Comparison of ENCODE assay signal across 29 mouse cellular contexts in the genomic region with DNA sequence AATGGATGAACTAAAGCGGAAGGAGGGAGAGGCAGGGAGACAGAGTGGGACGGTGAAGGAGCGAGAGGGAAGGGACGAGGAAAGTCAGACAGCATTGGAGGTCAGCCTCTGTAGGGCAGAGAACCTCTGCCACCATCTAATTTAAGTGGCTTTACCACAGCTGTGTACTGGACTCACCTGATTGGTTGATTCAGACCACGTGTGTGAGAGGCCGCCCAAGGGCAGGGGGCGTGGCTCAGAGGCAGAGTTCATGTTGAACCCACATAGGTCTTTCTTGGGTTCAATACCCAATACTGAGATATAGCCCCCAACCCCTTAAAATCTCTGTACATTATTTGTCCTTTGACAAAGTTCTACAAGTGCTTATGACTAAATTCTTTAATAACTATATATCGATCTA. TPM values are rescaled to one million over a fixed set of nuclear protein-coding genes. Genes with fewer than 3 reads are reported as not detected.
DNase-seq lines count a peak whose midpoint lies in the region; ATAC-seq and TF ChIP-seq lines count a peak whose summit lies in the region.
"Had no signal": no experiment of that assay in that cellular context is flagged by ENCODE, and none has a peak within 500 bp of the region (broad histone marks: within the 10 kb centered on the region; RNA-seq: fewer than 3 reads in every experiment).

No protein-coding gene starts in this region.

- ATAC-seq in heart, embryonic 13.5 days (ENCODE audit: extremely low read depth, insufficient number of reproducible peaks, low FRiP score, low TSS enrichment), result no peak; the same call in 1 of the 2 replicates
- no peak for ATAC-seq in liver, embryonic 12.5 days
- no peak for ATAC-seq in limb, embryonic 14.5 days (ENCODE audit: low FRiP score, low read depth)
- ATAC-seq: activated CD4-positive, CD25-positive, alpha-beta regulatory T cell, adult 4 months; forebrain, postnatal 0 days; inflammation-experienced regulatory T-cells, adult 6 months; midbrain, embryonic 16.5 days had no signal

- H3K36me3 ChIP-seq in heart, embryonic 13.5 days, result peaks cover 24% of the 10 kb centered on the region
- H3K36me3 ChIP-seq in liver, embryonic 12.5 days, result 0 out of 2 replicates have a peak, but pooled peaks cover 4% of the 10 kb centered on the region
- H3K36me3 ChIP-seq in limb, embryonic 14.5 days (ENCODE audit: control insufficient read depth, insufficient read depth, low read length), result peaks cover 17% of the 10 kb centered on the region
- no peaks in the 10 kb centered on the region for H3K36me3 ChIP-seq in kidney, adult 2 months (ENCODE audit: control insufficient read depth, insufficient read depth, low read length)
- H3K36me3 ChIP-seq: hindbrain, embryonic 15.5 days; lung, embryonic 15.5 days; neural tube, embryonic 12.5 days had no signal

- no peak for TF ChIP-seq POLR2A in limb, embryonic 14.5 days (IDR thresholded peaks at IDR 0.05; ENCODE audit: borderline replicate concordance, extremely low read depth, insufficient read depth, insufficient read length)
- no peak for TF ChIP-seq POLR2A in kidney, adult 2 months (IDR thresholded peaks at IDR 0.05; ENCODE audit: low read depth, low read length)

- H3K9me3 ChIP-seq in heart, embryonic 13.5 days, result no peaks in the 10 kb centered on the region
- no peaks in the 10 kb centered on the region for H3K9me3 ChIP-seq in liver, embryonic 12.5 days (replicated peaks)
- no peaks in the 10 kb centered on the region for H3K9me3 ChIP-seq in limb, embryonic 14.5 days (ENCODE audit: control insufficient read depth, low read length)
- H3K9me3 ChIP-seq: hindbrain, embryonic 10.5 days; hindbrain, embryonic 15.5 days; lung, embryonic 15.5 days; neural tube, embryonic 12.5 days had no signal

- H3K4me3 ChIP-seq in heart, embryonic 13.5 days, result no peak overlapping the region
- no peak overlapping the region for H3K4me3 ChIP-seq in liver, embryonic 12.5 days
- no peak overlapping the region for H3K4me3 ChIP-seq in limb, embryonic 14.5 days (replicated peaks; ENCODE audit: low read length)
- H3K4me3 ChIP-seq in kidney, adult 2 months (ENCODE audit: insufficient read depth, low read depth, low read length), result no peak overlapping the region
- H3K4me3 ChIP-seq: erythroblast, embryonic 14.5 days; hindbrain, embryonic 10.5 days; hindbrain, embryonic 15.5 days; lung, embryonic 15.5 days; myocyte; neural tube, embryonic 12.5 days had no signal

- WGBS in heart, embryonic 13.5 days, result 79% methylated on average over 8 of the region's 8 CpGs
- 83% methylated on average over 8 of the region's 8 CpGs for WGBS in liver, embryonic 12.5 days (ENCODE audit: insufficient replicate concordance)
- WGBS in limb, embryonic 14.5 days, result 81% methylated on average over 8 of the region's 8 CpGs
- 91% methylated on average over 8 of the region's 8 CpGs for WGBS in kidney, adult 2 months

- no peaks in the 10 kb centered on the region for H3K27me3 ChIP-seq in heart, embryonic 13.5 days (replicated peaks)
- H3K27me3 ChIP-seq in liver, embryonic 12.5 days (replicated peaks), result no peaks in the 10 kb centered on the region
- H3K27me3 ChIP-seq in limb, embryonic 14.5 days (ENCODE audit: control insufficient read depth, insufficient read depth, low read length), result no peaks in the 10 kb centered on the region
- no peaks in the 10 kb centered on the region for H3K27me3 ChIP-seq in kidney, adult 2 months (replicated peaks; ENCODE audit: control insufficient read depth, insufficient read depth, low read length)
- H3K27me3 ChIP-seq: hindbrain, embryonic 15.5 days; lung, embryonic 15.5 days; neural tube, embryonic 12.5 days had no signal

- no peak for DNase-seq in heart, adult 11 months
- peak; percentile 31 for DNase-seq in liver
- DNase-seq in limb, embryonic 14.5 days (ENCODE audit: low spot score), result no peak
- peak; percentile 40 for DNase-seq in testis, postnatal 14 days (ENCODE audit: low spot score)
- DNase-seq in kidney, adult 2 months, result no peak
- DNase-seq in right cerebral cortex, adult 18-20 months, result no peak
- DNase-seq: adrenal gland, adult 8-10 months; cerebellum, adult 8-10 months; cerebellum, postnatal 25 days; forebrain, postnatal 0 days; gastrocnemius, postnatal 10 days; heart, postnatal 14 days; kidney, adult 11 months; kidney, postnatal 36 days; layer of hippocampus, postnatal 36 days; thymus, adult 18-20 months; thymus, postnatal 36 days had no signal

- H3K4me1 ChIP-seq in heart, embryonic 13.5 days, result peaks cover 74% of the 10 kb centered on the region
- H3K4me1 ChIP-seq in liver, embryonic 12.5 days, result peaks cover 25% of the 10 kb centered on the region
- peaks cover 50% of the 10 kb centered on the region for H3K4me1 ChIP-seq in limb, embryonic 14.5 days (ENCODE audit: control insufficient read depth, insufficient read depth, low read length)
- H3K4me1 ChIP-seq in kidney, adult 2 months (ENCODE audit: control insufficient read depth, insufficient read depth, low read length), result peaks cover 5% of the 10 kb centered on the region

- no peak for TF ChIP-seq CTCF in kidney, adult 2 months (conservative IDR thresholded peaks at IDR 0.05; ENCODE audit: insufficient read depth, insufficient read length, low read depth, low read length)

- H3K4me2 ChIP-seq in heart, embryonic 13.5 days, result no peak overlapping the region
- H3K4me2 ChIP-seq in liver, embryonic 12.5 days, result no peak overlapping the region
- H3K4me2 ChIP-seq in limb, embryonic 14.5 days (replicated peaks; ENCODE audit: low read depth, low read length, severe bottlenecking), result no peak overlapping the region
- H3K4me2 ChIP-seq: hindbrain, embryonic 15.5 days; lung, embryonic 15.5 days; midbrain, embryonic 11.5 days; neural tube, embryonic 12.5 days had no signal

- no peak overlapping the region for H3K9ac ChIP-seq in heart, embryonic 13.5 days
- no peak overlapping the region for H3K9ac ChIP-seq in liver, embryonic 12.5 days
- H3K9ac ChIP-seq in limb, embryonic 14.5 days (ENCODE audit: low read depth, low read length, severe bottlenecking), result no peak overlapping the region
- H3K9ac ChIP-seq: forebrain, postnatal 0 days; hindbrain, embryonic 15.5 days; lung, embryonic 15.5 days; neural tube, embryonic 12.5 days had no signal

- H3K27ac ChIP-seq in heart, embryonic 13.5 days (replicated peaks), result peak overlapping the region; percentile 64
- no peak overlapping the region for H3K27ac ChIP-seq in liver, embryonic 12.5 days
- peak overlapping the region; percentile 76 for H3K27ac ChIP-seq in limb, embryonic 14.5 days (replicated peaks; ENCODE audit: low read depth, low read length)
- H3K27ac ChIP-seq in kidney, adult 2 months (ENCODE audit: insufficient read depth, low read depth, low read length), result no peak overlapping the region
- H3K27ac ChIP-seq: hindbrain, embryonic 10.5 days; hindbrain, embryonic 15.5 days; neural tube, embryonic 12.5 days had no signal

RNA-seq across cellular contexts. Expression of gene Prickle1, which starts 8.0 kb away (rescaled TPM):
- polyA plus RNA-seq in heart, embryonic 13.5 days (2015; fragmentation: Nextera tagmentation; extraction: Ambion mirVana), result 30.3 and 30.5 TPM in 2 replicates
- 7.8 and 8.9 TPM in 2 replicates for polyA plus RNA-seq in liver, embryonic 12.5 days (2016; fragmentation: Nextera tagmentation; extraction: Ambion mirVana)
- 31.4 and 36.6 TPM in 2 replicates for polyA plus RNA-seq in limb, embryonic 14.5 days (2012; rRNA removed)
- polyA plus RNA-seq in limb, embryonic 14.5 days (2014; fragmentation: Nextera tagmentation; extraction: Ambion mirVana), result 54.0 and 64.2 TPM in 2 replicates
- 5.9 and 6.1 TPM in 2 replicates for polyA plus RNA-seq in kidney, adult 2 months (2012; rRNA removed)

Comparison
In these comparisons a context has a peak if more than half of its experiments do, and no peak if none do; other contexts are left out.
1. H3K27ac ChIP-seq: peak in heart, embryonic 13.5 days (single experiment) and limb, embryonic 14.5 days (single experiment); none in liver, embryonic 12.5 days (single experiment) and kidney, adult 2 months (single experiment).
2. DNase-seq: peak in liver (single experiment) and testis, postnatal 14 days (single experiment); none in heart, adult 11 months (single experiment), limb, embryonic 14.5 days (single experiment), kidney, adult 2 months (single experiment) and right cerebral cortex, adult 18-20 months (single experiment).